Mouse (Mus musculus) CD4-positive helper T cell, adult 2 months (primary cell): ENCODE data around the gene Fancc.
"Not testable (repeated sequence)": the region's sequence is repeated elsewhere in the genome, so short reads cannot be mapped to it uniquely, and the experiment has no call there.

Source experiments
- DNase-seq: peaks from one replicate; pipeline ENCODE4 v3.0.0-alpha.2; 2012; ENCODE audit warnings: low read depth, missing footprints, low spot score

Gene Fancc

DNA sequence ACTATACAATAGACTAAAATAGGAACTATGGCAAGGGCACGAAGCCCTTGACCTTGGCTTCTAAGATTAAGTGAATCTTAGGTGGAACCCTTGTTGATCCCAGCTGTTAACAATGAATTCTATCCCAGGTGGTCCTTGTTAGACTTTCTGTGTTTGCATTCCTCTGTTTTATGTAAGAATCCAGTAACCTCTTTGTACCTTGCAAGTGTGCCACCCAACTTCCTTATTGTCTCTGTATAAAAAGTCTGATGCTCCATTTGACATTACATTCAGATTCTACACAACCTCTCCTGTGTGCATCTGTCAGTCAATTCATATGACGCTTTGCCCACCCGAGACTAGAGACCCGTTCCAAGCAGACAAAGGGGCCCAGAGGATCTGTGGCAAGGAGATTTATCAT is 143.8 kb downstream of the Fancc start:
- DNase-seq, result not testable (repeated sequence)

DNA sequence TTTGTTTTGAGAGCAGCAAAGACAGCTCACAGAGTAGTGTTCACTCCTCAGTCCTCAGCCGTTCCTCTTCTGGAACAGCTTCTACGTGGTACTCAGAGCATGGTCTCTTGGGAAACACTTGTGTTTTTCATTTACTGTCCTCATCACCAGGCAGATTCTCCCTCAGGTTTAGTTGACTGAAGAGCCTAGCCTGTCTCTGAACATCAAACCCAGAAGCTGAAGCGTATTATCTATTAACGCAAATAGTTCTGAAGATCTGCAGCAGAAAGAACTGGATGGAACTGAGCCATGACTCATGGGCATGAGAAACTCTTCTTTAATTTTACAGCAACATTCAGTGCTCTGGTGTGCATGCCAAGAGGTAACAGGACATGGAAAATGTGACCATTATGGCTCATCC is 147.0 kb downstream of the Fancc start:
- no peak for DNase-seq

- DNase-seq, result no peak
Observed at GRCm38 (mm10) chr13:63347639-63348038, 149.4 kb downstream of the Fancc start.

DNA sequence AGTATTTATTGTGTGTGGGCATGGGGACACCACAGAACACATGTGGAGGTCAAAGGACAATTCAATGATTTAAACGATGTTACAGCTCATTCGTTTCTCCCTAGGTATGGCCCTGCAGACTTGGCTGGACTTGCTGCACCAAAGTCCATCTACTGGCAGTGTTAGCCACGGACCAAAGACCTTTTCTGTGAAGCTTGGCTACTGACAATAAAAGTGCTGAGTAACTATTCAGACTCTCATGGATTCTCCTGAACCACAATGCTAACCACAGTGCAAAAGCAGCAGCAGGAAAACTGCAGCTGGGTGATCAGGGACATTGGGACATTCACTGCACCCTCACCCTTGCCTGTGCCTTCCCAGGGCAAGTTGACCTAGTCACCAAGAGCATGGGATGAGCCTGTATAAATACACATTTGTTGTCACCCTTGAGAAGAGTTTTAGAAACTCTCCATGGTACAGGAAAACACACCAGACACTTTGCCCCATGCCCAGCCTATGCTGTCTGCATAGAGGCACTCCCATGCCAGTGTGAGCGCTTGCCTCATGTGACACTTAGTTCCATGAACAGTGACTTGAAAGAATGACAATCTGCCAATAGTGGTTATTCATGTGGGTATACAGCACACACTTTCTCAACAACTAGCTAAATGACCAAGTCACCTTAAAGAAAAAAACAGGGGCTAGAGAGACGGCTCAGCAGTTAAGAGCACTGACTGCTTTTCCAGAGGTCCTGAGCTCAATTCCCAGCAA is 151.4 kb downstream of the Fancc start:
- no peak for DNase-seq

DNA sequence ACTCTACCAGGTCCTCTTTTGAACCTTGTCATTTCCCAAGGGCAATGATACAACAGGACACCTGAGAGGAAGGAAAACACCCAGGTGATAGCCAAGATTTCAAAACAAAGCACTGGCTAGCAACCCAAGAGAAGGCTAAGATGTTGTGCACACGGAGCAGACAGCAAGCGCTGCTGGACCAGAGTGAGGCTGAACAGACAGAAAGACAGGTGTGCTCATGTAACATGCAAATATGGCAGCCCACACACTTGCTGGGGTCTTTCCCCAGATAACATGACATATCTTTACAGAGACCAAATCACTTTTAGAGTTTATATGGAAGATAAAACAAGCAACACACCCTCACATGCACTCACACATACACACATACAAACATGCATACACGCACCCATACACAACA is 152.6 kb downstream of the Fancc start:
- no peak for DNase-seq

- DNase-seq, result no peak
Observed at GRCm38 (mm10) chr13:63342781-63343180, 154.3 kb downstream of the Fancc start.

DNA sequence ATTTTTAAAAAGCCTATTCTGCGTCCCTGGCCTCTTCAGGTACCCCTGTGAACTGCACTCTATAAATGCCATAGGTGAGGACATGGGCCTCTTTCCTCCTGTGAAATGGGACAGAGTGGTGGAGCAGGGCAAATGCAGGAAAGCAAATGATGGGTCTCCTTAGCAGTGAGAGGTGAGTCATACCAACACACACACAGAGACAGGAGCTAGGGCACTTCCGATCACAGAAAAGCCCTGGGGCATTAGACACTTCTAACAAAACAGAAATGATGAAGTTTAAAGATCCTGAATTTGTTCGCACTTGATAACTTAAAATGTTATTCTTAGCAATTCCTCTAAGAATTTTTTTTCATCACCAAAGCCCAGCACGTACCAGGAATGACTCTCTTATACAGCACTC is 157.1 kb downstream of the Fancc start:
- no peak for DNase-seq

DNA sequence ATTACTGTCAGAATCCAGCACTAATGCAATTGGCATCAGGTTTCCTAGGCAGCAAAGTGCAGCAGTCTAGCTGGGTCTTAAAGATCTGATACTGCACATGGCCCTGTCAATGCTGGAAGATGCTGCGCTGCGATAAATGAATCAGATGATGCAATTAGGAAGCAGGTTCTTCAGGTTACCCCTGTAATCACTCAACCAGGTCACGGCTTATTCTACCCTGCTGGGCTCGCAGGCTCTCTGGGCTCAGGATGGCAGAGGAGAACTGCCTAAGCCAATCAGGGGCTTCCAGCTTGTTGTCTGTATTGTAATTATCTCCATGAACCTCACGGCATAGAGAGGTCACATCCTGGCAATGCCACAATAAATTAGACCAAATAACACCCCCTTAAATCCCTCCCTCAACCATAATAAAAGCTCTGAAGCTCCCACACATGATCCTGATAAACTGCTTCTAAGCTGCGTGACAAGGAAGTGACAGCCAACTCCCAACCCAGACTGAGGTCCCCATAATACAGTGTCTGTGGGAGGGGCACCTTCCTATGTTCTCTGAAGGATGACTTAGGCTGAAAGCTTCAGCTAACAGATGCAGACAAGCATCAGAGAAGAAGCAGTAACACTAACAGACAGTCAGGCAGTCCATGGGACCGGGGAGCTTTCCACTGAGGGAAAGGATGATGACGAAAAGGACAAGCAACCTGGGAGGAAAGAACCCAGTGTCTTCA is 159.7 kb downstream of the Fancc start:
- DNase-seq, result no peak

DNA sequence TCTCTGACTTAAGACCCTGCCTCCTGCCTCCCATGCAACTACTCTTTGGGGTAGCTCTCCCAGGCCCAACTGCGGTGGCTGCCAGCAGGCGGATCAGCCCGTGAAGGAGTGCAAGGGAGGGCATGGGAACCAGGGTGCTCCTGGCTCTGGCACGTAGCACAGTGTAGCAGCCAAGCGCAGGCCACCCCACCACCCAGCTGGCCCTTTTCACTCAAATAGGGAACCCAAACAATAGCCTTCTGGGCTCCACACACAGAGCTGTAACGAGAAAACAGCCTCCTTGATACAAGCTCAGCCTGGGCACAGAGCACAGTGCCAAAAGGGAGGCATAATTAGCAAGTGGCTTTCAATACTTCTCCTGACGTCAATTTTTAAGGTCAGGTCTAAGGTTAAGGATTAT is 160.7 kb downstream of the Fancc start:
- DNase-seq, result no peak

GRCm38 (mm10) chr13:63335421-63336134 is 161.5 kb downstream of the Fancc start:
- peak; percentile 29 for DNase-seq

- peak; percentile 73 for DNase-seq
Observed at GRCm38 (mm10) chr13:63332576-63333300, 164.3 kb downstream of the Fancc start.

DNA sequence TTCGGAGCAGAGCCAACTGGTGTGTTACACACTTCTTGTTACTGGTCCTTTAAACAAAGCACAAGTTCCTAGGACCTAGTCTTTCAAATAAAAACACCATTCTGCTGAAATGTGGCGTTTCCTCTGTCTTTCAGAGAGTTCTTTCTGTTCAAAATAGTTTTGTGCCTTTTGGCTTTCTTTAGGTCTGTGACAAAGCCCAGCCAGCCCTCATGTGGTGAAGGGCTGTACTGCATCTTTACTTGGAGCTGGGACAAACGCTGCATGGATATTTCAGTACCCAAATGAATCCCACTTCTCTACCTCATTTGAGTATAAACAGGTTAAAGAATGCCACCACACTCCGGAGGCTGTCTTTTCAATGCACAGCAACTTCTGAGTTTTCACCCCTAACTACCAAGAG is 165.7 kb downstream of the Fancc start:
- DNase-seq, result peak; percentile 39

DNA sequence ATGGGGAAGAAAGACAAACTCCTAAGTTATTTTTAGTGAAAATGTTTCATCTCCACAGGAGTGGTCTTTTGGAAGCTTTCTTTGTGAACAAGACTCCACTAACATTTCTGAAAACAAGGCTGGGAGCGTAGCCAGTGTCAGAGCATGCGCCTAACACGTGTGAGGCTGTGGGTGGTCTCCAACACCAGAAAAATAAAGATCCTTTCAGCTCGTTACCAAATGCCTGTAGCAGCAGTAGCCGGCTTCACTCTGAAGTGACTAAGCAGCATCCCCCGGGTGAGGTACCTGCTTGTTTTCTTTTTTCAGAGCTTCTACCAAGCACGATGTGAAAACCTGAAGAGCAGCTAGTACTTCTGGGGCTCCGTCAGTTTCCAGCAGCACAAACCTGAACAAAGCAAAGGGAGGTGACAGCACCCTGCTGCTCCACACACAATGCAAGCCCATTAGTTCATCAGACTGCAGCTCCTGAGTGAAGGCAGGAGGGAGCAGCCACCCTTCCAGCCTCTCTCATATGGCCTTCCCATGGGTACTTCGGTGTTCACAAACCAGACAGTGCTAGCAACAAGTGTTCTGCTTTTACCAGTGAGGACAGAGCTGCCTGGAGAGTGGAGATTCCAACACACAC is 166.7 kb downstream of the Fancc start:
- no peak for DNase-seq

- no peak for DNase-seq
Observed at GRCm38 (mm10) chr13:63326015-63326414, 171.1 kb downstream of the Fancc start.

GRCm38 (mm10) chr13:63324978-63325848 is 171.9 kb downstream of the Fancc start:
- no peak for DNase-seq

DNA sequence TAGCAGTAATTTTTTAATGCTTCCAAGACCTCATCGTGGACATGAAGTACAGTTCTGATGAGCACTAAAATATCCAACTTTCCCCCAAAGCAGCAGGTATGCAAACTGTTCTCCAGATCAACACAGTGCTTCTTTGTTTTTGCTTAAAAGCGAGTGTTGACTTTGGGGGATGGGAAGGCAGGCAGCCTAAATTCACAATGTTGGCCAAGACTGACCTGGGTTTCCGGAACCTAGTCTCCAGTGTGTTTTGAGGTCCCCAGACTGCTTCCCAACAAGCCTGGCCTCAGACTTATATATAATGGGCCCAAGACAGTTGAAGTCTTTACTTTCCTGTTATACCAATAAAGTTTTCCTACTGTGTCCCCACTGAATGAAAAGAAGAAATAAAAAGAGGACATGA is 172.8 kb downstream of the Fancc start:
- no peak for DNase-seq

DNA sequence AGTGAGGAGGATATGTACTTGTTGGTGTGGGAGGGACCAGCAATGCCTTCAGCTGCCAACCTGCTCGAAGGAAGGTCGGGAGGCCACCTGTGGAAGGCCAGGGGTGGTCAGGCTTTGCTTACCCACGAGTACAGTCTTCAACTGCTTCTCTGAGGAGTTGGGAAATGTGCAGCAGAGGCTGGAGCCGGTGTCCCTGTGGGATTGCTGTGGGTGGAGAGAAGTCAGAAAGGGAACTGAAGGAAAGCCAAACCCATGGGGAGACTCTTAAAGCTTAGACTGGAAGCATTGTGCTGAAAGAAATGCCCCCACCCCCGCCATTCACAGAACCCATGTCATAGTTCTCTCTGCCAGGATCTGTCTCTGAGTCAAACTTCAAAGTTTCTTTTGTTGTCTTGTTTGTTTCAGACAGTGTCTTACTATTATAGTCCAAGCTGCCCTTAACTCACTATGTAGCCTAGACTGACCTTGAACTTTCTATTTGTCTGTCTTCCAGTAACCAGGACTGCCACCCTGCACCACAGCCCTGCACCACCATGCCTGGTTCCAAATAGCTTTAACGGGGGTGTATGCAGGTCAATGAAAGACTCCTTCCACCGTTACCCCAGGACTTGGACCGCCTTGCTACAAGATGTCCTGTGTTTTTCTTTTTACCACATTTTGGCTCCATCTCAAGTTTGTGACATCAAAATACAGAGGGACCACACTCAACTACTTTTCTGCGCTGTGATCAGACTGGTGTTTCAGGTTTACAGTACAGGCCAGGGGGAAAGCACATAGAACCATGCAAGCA is 173.6 kb downstream of the Fancc start:
- DNase-seq, result no peak

DNA sequence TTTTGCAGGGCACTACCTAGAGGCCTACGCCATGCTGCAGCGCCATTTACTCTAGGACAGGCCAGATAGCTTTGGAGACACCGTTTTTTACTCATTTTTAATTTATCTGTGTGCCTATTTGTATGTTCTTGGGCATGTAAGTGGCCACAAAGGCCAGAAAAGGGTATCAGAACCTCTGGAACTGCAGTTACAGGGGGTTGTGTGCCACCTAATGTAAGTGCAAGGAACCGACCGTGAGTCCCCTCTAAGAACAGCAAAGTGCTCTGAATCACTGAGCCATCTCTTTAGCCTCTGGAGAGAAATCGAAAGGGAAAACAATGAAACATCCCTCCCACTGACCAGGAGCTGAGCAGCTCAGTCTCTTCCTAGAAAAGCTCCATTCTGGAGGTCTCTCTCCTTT is 174.3 kb downstream of the Fancc start:
- DNase-seq, result no peak

DNA sequence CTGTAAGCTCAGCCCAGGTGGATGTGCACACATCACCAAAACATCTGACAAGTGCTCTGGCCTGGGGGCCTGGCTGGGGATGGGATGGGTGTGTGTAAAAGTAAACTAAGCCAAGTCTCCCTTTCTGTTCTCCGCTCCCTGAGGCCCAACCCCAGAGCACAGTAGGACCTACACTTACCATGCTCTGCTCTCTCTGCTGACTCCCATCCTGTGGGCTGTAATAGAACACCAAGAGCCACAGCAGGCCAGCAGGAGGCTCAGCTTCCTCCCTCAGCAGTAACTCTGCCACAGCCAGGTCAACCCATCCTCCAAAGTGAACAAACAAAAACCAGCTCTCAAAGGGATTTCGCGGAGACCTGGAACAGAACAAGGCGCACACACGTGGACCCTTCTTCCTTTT is 175.4 kb downstream of the Fancc start:
- DNase-seq, result no peak

GRCm38 (mm10) chr13:63319814-63320213 is 177.3 kb downstream of the Fancc start:
- peak; percentile 31 for DNase-seq
